Mouse (Mus musculus) limb, embryonic 11.5 days (tissue): ENCODE measurements around the gene Gpr35. TPM values are rescaled to one million over a fixed set of nuclear protein-coding genes. Genes with fewer than 3 reads are reported as not detected.

Experiments used
- ATAC-seq: fragments of 200-750 bp; cut with Nextera tagmentation; 2 replicates; pipeline ENCODE4 v1.8.0; 2017; ENCODE audit warnings: low read depth; ENCODE audit not compliant: insufficient number of reproducible peaks, low FRiP score, low TSS enrichment
- DNase-seq: peaks from one replicate; pipeline ENCODE4 v3.0.0-alpha.2; 2015; ENCODE audit warnings: low spot score
- H3K27ac ChIP-seq: fragments of 300-500 bp; sonication (generic); replicated peaks from 2 replicates; pipeline ENCODE4 v1.5.1; 2014; ENCODE audit warnings: low read depth, mild to moderate bottlenecking, low read length
- H3K27me3 ChIP-seq: fragments of 300-500 bp; sonication (generic); 2 replicates; pipeline ENCODE4 v1.6.1; 2014; ENCODE audit warnings: mild to moderate bottlenecking, low read length, mixed read lengths; ENCODE audit not compliant: control insufficient read depth, insufficient read depth
- H3K36me3 ChIP-seq: fragments of 300-500 bp; sonication (generic); 2 replicates; pipeline ENCODE4 v1.6.1; 2014; ENCODE audit warnings: mild to moderate bottlenecking, low read length, moderate library complexity, mixed read lengths; ENCODE audit not compliant: control insufficient read depth, insufficient read depth
- H3K4me1 ChIP-seq: fragments of 300-500 bp; sonication (generic); 2 replicates; pipeline ENCODE4 v1.6.1; 2014; ENCODE audit warnings: low read length, mixed read lengths; ENCODE audit not compliant: control insufficient read depth, insufficient read depth
- H3K4me2 ChIP-seq: fragments of 300-500 bp; sonication (generic); 2 replicates; pipeline ENCODE4 v1.6.1; 2014; ENCODE audit warnings: low read depth, mild to moderate bottlenecking, moderate library complexity; ENCODE audit not compliant: severe bottlenecking
- H3K4me3 ChIP-seq: fragments of 300-500 bp; sonication (generic); 2 replicates; pipeline ENCODE4 v1.5.1; 2014; ENCODE audit warnings: low read depth, low read length
- H3K9ac ChIP-seq: fragments of 300-500 bp; sonication (generic); 2 replicates; pipeline ENCODE4 v1.6.1; 2014; ENCODE audit warnings: mild to moderate bottlenecking, low read length
- H3K9me3 ChIP-seq: fragments of 300-500 bp; sonication (generic); 2 replicates; pipeline ENCODE4 v1.6.1; 2016; ENCODE audit warnings: low read length; ENCODE audit not compliant: control insufficient read depth
- WGBS: fragments of 180-500 bp; shearing (Covaris S2); extraction: QIAGEN DNeasy Blood & Tissue Kit; methylation state at CpG from one replicate; pipeline ENCODE4 v1.1.7; 2014; 5-methylcytosine and 5-hydroxymethylcytosine counted together
- polyA plus RNA-seq: library from polyadenylated mRNA; unstranded; fragments of >200 nt; fragmentation: Nextera tagmentation; extraction: Ambion mirVana; gene quantifications from 2 replicates; pipeline ENCODE4 v1.2.1, GENCODE M21; 2014

Gene Gpr35
- polyA plus RNA-seq, 1 experiment from 2014 or later = 0.44 TPM

DNA sequence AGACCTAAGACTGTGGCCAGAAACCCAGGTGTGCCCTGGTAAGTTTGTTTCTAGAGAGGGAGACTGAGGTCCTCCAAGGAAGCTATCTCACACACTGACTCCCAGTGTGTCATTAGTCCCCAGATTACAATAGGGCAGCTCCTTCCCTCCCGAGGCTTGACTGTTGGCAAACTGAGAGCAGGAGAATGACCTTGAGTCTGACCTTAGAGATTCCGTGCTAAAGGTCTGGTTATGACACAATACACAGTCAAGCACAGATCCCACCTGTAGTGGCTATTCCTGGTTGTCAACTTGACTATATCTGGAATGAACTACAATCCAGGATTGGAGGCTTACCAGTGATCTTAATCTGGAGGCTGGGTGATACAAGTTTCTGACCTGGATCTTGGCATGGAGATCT, 79.4 kb downstream of the Gpr35 start:
- no peak overlapping the region for H3K27ac ChIP-seq
- H3K9ac ChIP-seq = no peak overlapping the region
- no peak for ATAC-seq
- no peaks in the 10 kb centered on the region for H3K27me3 ChIP-seq
- WGBS = 85% methylated on average over 2 of the region's 2 CpGs
- no peaks in the 10 kb centered on the region for H3K36me3 ChIP-seq
- no peak overlapping the region for H3K4me2 ChIP-seq
- no peak for DNase-seq
- no peaks in the 10 kb centered on the region for H3K9me3 ChIP-seq
- H3K4me1 ChIP-seq = no peaks in the 10 kb centered on the region
- no peak overlapping the region for H3K4me3 ChIP-seq

DNA sequence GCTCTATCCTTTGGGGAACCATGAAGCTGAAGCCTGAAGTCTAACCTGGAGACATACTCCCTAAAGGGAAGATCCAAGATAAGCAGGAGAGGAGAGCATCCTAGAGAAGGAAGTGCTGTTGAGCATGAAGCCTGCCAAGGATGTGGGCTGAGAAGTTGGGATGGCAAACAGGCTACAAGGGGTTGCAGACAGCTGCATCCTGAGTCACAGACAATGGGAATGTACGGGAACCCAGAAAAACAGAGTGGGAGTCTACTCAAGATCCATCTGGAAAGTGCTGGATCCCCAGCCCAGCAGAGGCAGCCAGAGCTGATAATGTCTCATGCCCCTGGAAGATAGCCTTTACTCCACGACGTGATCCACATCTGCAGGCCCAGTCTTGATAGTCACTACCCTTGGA, 80.5 kb downstream of the Gpr35 start:
- DNase-seq (no peak), ATAC-seq (no peak)
- Histone ChIP-seq H3K36me3 (no peaks in the 10 kb centered on the region), H3K4me1 (no peaks in the 10 kb centered on the region), H3K27ac (no peak overlapping the region), H3K4me2 (no peak overlapping the region), H3K9ac (no peak overlapping the region), H3K27me3 (no peaks in the 10 kb centered on the region), H3K4me3 (no peak overlapping the region), H3K9me3 (no peaks in the 10 kb centered on the region)
- WGBS = 77% methylated on average over 3 of the region's 3 CpGs

DNA sequence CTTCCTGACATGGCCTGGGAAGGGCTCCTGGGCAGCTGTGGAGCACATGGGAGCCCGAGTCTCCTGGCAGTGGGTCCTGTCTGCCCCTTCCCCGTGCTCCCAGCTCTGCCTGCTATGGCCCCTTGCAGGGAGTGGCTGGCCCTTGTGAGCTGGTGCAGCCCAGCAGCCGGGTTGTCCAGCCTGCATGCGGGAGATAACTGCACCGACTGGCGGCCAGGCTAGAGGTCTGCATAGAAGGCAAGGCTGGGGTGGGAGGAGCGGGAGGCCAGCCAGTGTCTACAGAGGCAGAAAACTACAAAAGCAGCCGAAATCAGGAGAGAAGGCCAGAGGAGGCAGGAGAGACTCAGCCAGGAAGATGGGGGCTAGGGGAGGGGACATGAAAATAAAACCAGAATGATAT, 83.3 kb downstream of the Gpr35 start:
- ATAC-seq (no peak), DNase-seq (no peak)
- no peak overlapping the region for H3K27ac ChIP-seq
- no peaks in the 10 kb centered on the region for H3K4me1 ChIP-seq
- no peak overlapping the region for H3K9ac ChIP-seq
- H3K27me3 ChIP-seq = no peaks in the 10 kb centered on the region
- H3K4me2 ChIP-seq = no peak overlapping the region
- no peak overlapping the region for H3K4me3 ChIP-seq
- no peaks in the 10 kb centered on the region for H3K9me3 ChIP-seq
- WGBS = 62% methylated on average over 8 of the region's 8 CpGs
- H3K36me3 ChIP-seq = no peaks in the 10 kb centered on the region

DNA sequence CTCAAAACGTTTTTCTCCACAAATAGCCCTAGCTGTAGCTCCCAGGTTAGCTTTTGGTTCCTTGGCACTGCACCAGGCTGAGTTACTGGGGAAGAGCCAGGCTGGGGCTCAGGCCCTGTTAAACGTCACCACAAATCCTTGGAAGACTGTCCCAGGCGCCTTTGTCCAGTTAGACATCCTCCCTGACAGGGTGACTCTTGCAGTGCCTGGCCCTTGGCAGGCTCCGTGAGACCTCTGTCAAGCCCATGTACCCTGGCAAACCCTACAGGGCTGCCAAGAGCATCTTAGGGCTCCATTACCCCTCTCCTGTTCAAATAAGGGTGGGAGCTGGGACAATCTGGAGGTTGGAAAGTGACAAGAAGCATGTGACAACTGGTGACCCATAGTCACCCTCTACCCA, 85.3 kb downstream of the Gpr35 start:
- DNase-seq (no peak), ATAC-seq (no peak)
- Histone ChIP-seq H3K36me3 (no peaks in the 10 kb centered on the region), H3K9ac (no peak overlapping the region), H3K27ac (no peak overlapping the region), H3K27me3 (no peaks in the 10 kb centered on the region), H3K4me1 (no peaks in the 10 kb centered on the region), H3K9me3 (no peaks in the 10 kb centered on the region), H3K4me3 (no peak overlapping the region), H3K4me2 (no peak overlapping the region)
- 86% methylated on average over 4 of the region's 4 CpGs for WGBS

Other genes with a start within 250 kb of the Gpr35 start
- 51.7 and 56.6 TPM in 2 replicates for gene Gpc1, start 119.2 kb upstream of the Gpr35 start, polyA plus RNA-seq
- 0.47 and 0.92 TPM in 2 replicates for gene Ankmy1, start 48.0 kb upstream of the Gpr35 start, polyA plus RNA-seq
- 7.9 and 10.1 TPM in 2 replicates for gene Dusp28, start 43.9 kb upstream of the Gpr35 start, polyA plus RNA-seq
- gene Rnpepl1, start 40.1 kb upstream of the Gpr35 start, polyA plus RNA-seq = 19.6 and 23.8 TPM in 2 replicates
- 31.9 and 36.5 TPM in 2 replicates for gene Capn10, start 16.5 kb upstream of the Gpr35 start, polyA plus RNA-seq
- gene Aqp12, start 55.5 kb downstream of the Gpr35 start, polyA plus RNA-seq = not detected in 2 replicates
- gene Kif1a, start 151.1 kb downstream of the Gpr35 start, polyA plus RNA-seq = 7.3 and 8.0 TPM in 2 replicates
- not detected in 2 replicates for gene Agxt, start 184.4 kb downstream of the Gpr35 start, polyA plus RNA-seq
- gene 2310007B03Rik, start 210.1 kb downstream of the Gpr35 start, polyA plus RNA-seq = 0.16 and 0.25 TPM in 2 replicates
- 0.28 and 0.32 TPM in 2 replicates for gene Crocc2, start 217.9 kb downstream of the Gpr35 start, polyA plus RNA-seq